Mouse (Mus musculus) heart, postnatal 0 days (tissue): ENCODE measurements around the gene Armh3. TPM values are rescaled to one million over a fixed set of nuclear protein-coding genes. Genes with fewer than 3 reads are reported as not detected.
A peak's percentile ranks its signal among the peaks of the same experiment; 100 is the strongest.

Experiments used
- ATAC-seq: fragments of 200-750 bp; cut with Nextera tagmentation; 2 replicates; pipeline ENCODE4 v1.8.0; 2017; ENCODE audit warnings: low read depth, moderate number of reproducible peaks, moderate library complexity; ENCODE audit not compliant: insufficient read depth
- DNase-seq: peaks from one replicate; pipeline ENCODE4 v3.0.0-alpha.2; 2016; ENCODE audit warnings: low spot score
- H3K27ac ChIP-seq: fragments of 300-500 bp; sonication (generic); 2 replicates; pipeline ENCODE4 v1.5.1; 2014; ENCODE audit warnings: low read depth, mild to moderate bottlenecking
- H3K27me3 ChIP-seq: fragments of 300-500 bp; sonication (generic); 2 replicates; pipeline ENCODE4 v1.6.1; 2014; ENCODE audit warnings: low read length, mixed read lengths; ENCODE audit not compliant: control insufficient read depth, insufficient read depth
- H3K36me3 ChIP-seq: fragments of 300-500 bp; sonication (generic); replicated peaks from 2 replicates; pipeline ENCODE4 v1.6.1; 2014; ENCODE audit warnings: low read length, mixed read lengths; ENCODE audit not compliant: control insufficient read depth, insufficient read depth
- H3K4me1 ChIP-seq: fragments of 300-500 bp; sonication (generic); 2 replicates; pipeline ENCODE4 v1.6.1; 2014; ENCODE audit warnings: antibody characterized with exemption; ENCODE audit not compliant: control insufficient read depth, insufficient read depth
- H3K4me2 ChIP-seq: fragments of 300-500 bp; sonication (generic); 2 replicates; pipeline ENCODE4 v1.6.1; 2014; ENCODE audit warnings: low read depth, mild to moderate bottlenecking, low read length, moderate library complexity
- H3K4me3 ChIP-seq: fragments of 300-500 bp; sonication (generic); 2 replicates; pipeline ENCODE4 v1.5.1; 2014; ENCODE audit warnings: low read depth, low read length
- H3K9ac ChIP-seq: fragments of 300-500 bp; sonication (generic); replicated peaks from 2 replicates; pipeline ENCODE4 v1.6.1; 2014; ENCODE audit warnings: low read depth, low read length, mixed read lengths
- H3K9me3 ChIP-seq: fragments of 300-500 bp; sonication (generic); replicated peaks from 2 replicates; pipeline ENCODE4 v1.6.1; 2016; ENCODE audit warnings: low read length; ENCODE audit not compliant: control insufficient read depth
- CTCF ChIP-seq: IDR thresholded peaks from 2 replicates; pipeline ENCODE4 v1.5.1; 2016; ENCODE audit warnings: antibody characterized with exemption, control low read depth, low read depth
- EP300 ChIP-seq: IDR thresholded peaks from 2 replicates; pipeline ENCODE4 v1.6.1; 2016; ENCODE audit warnings: antibody characterized with exemption, low read depth
- WGBS: fragments of 180-500 bp; shearing (Covaris S2); extraction: QIAGEN DNeasy Blood & Tissue Kit; methylation state at CpG from one replicate; pipeline ENCODE4 v1.1.7; 2014; 5-methylcytosine and 5-hydroxymethylcytosine counted together
- polyA plus RNA-seq: library from polyadenylated mRNA; unstranded; fragments of >200 nt; fragmentation: Nextera tagmentation; extraction: Ambion mirVana; gene quantifications from 2 replicates; pipeline ENCODE4 v1.2.1, GENCODE M21; 2015
- total RNA-seq: library from RNA; depleted of rRNA; stranded (reverse); fragments of >200 nt; gene quantifications from 2 replicates; pipeline ENCODE4 v1.2.3, GENCODE M21; 2014; ENCODE audit warnings: low replicate concordance

Gene Armh3
- total and polyA plus RNA-seq, 2 experiments from 2014 or later: 11.1 to 11.4 TPM

DNA sequence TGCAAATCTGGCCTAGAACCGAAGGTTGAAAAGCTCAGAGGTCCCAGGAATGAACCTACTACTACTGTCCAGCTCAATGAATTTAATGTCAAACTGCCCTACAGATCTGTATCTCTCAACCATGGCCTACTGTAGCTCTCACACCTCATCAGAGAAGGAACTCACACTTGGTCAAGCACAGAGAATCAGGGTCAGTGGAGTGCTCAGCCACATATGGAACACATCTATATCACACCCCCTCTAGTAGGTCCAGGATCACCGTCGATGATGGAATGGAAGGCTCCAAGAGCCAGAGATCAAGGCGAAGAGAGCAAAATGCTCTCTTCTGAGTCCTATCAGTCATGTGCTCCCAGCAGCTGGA lies 150.6 kb downstream of the Armh3 start:
- WGBS: 80% methylated on average over 4 of the region's 4 CpGs
- no peak overlapping the region for H3K4me2 ChIP-seq
- no peak overlapping the region for H3K4me3 ChIP-seq
- DNase-seq: no peak
- no peak for ATAC-seq
- H3K9ac ChIP-seq: no peak overlapping the region
- H3K36me3 ChIP-seq: 0 out of 2 replicates have a peak, but pooled peaks cover 8% of the 10 kb centered on the region
- no peak overlapping the region for H3K27ac ChIP-seq
- no peak for TF ChIP-seq EP300
- no peaks in the 10 kb centered on the region for H3K27me3 ChIP-seq
- no peaks in the 10 kb centered on the region for H3K9me3 ChIP-seq
- H3K4me1 ChIP-seq: peaks cover 4% of the 10 kb centered on the region; the same call in 1 of the 2 replicates

GRCm38 (mm10) chr19:45847016-45847732 lies 151.1 kb downstream of the Armh3 start:
- H3K27ac ChIP-seq: no peak overlapping the region
- no peak for TF ChIP-seq EP300
- peak; percentile 64 for TF ChIP-seq CTCF
- H3K9ac ChIP-seq: no peak overlapping the region
- WGBS: 96% methylated on average over 3 of the region's 3 CpGs
- H3K4me1 ChIP-seq: peaks cover 4% of the 10 kb centered on the region; the same call in 1 of the 2 replicates
- no peak overlapping the region for H3K4me3 ChIP-seq
- H3K36me3 ChIP-seq: 0 out of 2 replicates have a peak, but pooled peaks cover 8% of the 10 kb centered on the region
- DNase-seq: no peak
- H3K4me2 ChIP-seq: no peak overlapping the region
- no peaks in the 10 kb centered on the region for H3K27me3 ChIP-seq
- no peaks in the 10 kb centered on the region for H3K9me3 ChIP-seq
- no peak for ATAC-seq

- no peak overlapping the region for H3K27ac ChIP-seq
- H3K27me3 ChIP-seq: no peaks in the 10 kb centered on the region
- H3K4me3 ChIP-seq: no peak overlapping the region
- no peak overlapping the region for H3K9ac ChIP-seq
- DNase-seq (no peak), ATAC-seq (no peak)
- H3K4me1 ChIP-seq: peaks cover 4% of the 10 kb centered on the region; the same call in 1 of the 2 replicates
- WGBS: 88% methylated on average over 3 of the region's 3 CpGs
- 0 out of 2 replicates have a peak, but pooled peaks cover 8% of the 10 kb centered on the region for H3K36me3 ChIP-seq
- TF ChIP-seq EP300: no peak
- no peaks in the 10 kb centered on the region for H3K9me3 ChIP-seq
- no peak overlapping the region for H3K4me2 ChIP-seq
These were observed 154.1 kb downstream of the Armh3 start for GRCm38 (mm10) chr19:45844209-45844608.

DNA sequence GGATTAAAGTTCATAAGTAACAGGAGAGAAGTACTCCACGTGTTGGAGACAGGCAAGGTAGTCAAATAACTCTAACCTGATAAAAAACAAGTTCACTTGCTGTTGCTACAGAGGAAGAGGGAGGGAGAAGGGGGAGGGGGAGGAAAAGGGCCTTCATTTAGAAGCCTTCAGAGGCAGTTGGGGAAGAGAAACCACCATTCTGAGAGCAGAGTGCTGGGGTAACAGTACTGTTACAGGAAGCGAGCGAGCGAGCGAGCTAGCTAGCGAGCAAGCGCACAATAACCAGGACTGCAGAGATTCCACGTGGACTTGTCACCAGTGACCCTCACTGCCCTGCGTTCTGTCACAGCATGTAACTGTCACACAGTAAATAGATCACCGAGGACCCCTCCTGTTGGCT lies 154.9 kb downstream of the Armh3 start:
- Histone ChIP-seq H3K27me3 (no peaks in the 10 kb centered on the region), H3K36me3 (0 out of 2 replicates have a peak, but pooled peaks cover 8% of the 10 kb centered on the region), H3K27ac (peak overlapping the region; percentile 31; the same call in 1 of the 2 replicates), H3K9ac (0 out of 2 replicates have a peak overlapping the region, but pooled peaks have one; percentile 2), H3K4me1 (peaks cover 4% of the 10 kb centered on the region; the same call in 1 of the 2 replicates), H3K4me3 (no peak overlapping the region), H3K4me2 (no peak overlapping the region; the same call in 1 of the 2 replicates), H3K9me3 (no peaks in the 10 kb centered on the region)
- no peak for TF ChIP-seq EP300
- no peak for TF ChIP-seq CTCF
- ATAC-seq (peak; percentile 39; the same call in 1 of the 2 replicates), DNase-seq (no peak)
- 23% methylated on average over 10 of the region's 10 CpGs for WGBS

DNA sequence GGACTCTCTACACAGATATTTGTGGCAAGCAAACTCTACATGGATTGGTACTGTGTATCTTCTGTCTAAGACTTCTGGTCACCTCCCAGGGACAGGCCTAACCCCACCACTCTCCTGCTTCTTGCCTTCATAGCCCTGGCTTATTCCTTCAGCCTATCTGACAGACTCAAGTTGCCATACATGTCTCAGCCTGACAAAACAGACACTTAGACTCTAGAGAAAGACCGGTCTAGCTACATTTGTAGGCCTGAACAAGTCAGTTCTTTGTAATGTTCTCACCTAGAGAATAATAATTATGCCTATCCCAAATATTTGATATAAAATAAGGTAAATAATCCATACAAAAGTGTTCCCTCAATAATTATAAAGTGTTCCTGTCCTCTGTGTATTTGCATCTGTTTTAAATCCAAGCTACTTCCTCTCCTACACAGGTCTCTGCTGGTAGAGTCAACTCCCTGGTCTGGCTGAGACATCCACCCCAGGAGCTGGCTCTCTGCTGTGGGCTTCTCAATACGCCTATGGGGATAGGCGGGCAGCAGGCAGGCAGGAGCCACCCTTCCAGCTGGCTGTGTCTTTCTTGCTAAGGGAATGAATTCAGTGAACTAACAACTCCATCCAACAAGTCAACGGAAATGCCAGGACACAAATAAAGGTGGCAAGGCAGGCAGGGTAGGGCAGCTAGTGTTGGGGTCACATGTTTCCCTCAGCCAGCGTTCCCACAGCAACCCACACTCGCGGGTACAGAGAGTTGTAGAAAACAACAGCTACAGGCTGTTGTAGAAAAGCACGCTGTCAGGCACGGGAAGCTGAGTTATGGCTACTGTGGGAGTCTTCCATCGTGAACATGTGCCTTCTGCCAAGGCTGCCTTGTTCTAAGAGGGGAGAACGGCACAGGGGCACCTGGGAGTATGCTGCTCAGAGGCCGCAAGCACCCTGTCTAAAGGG lies 161.0 kb downstream of the Armh3 start:
- no peak overlapping the region for H3K4me2 ChIP-seq
- no peak overlapping the region for H3K9ac ChIP-seq
- H3K4me1 ChIP-seq: peaks cover 14% of the 10 kb centered on the region
- no peaks in the 10 kb centered on the region for H3K27me3 ChIP-seq
- TF ChIP-seq CTCF (no peak), EP300 (no peak)
- WGBS: 77% methylated on average over 12 of the region's 12 CpGs
- ATAC-seq: no peak
- H3K9me3 ChIP-seq: no peaks in the 10 kb centered on the region
- H3K27ac ChIP-seq: no peak overlapping the region
- H3K4me3 ChIP-seq: no peak overlapping the region
- DNase-seq: no peak
- no peaks in the 10 kb centered on the region for H3K36me3 ChIP-seq
